Mouse (Mus musculus) midbrain, embryonic 11.5 days (tissue): ENCODE measurements around the gene Cnfn. TPM values are rescaled to one million over a fixed set of nuclear protein-coding genes. Genes with fewer than 3 reads are reported as not detected.

Experiments
- ATAC-seq: fragments of 200-750 bp; cut with Nextera tagmentation; 2 replicates; pipeline ENCODE4 v1.8.0; 2017; ENCODE audit warnings: moderate TSS enrichment, moderate library complexity; ENCODE audit not compliant: low FRiP score
- DNase-seq: peaks from one replicate; pipeline ENCODE4 v3.0.0; 2015; ENCODE audit warnings: low spot score; ENCODE audit errors: missing footprints
- H3K27ac ChIP-seq: fragments of 300-500 bp; sonication (generic); 2 replicates; pipeline ENCODE4 v1.5.1; 2014; ENCODE audit warnings: low read depth, low read length
- H3K27me3 ChIP-seq: fragments of 300-500 bp; sonication (generic); 2 replicates; pipeline ENCODE4 v1.6.1; 2014; ENCODE audit warnings: mild to moderate bottlenecking, low read length, moderate library complexity, mixed read lengths; ENCODE audit not compliant: control insufficient read depth, insufficient read depth
- H3K36me3 ChIP-seq: fragments of 300-500 bp; sonication (generic); 2 replicates; pipeline ENCODE4 v1.6.1; 2014; ENCODE audit warnings: mild to moderate bottlenecking, low read length, moderate library complexity, mixed read lengths; ENCODE audit not compliant: control insufficient read depth, insufficient read depth
- H3K4me1 ChIP-seq: fragments of 300-500 bp; sonication (generic); 2 replicates; pipeline ENCODE4 v1.6.1; 2014; ENCODE audit warnings: low read length; ENCODE audit not compliant: control insufficient read depth, insufficient read depth
- H3K4me2 ChIP-seq: fragments of 300-500 bp; sonication (generic); 2 replicates; pipeline ENCODE4 v1.6.1; 2014; ENCODE audit warnings: mild to moderate bottlenecking, moderate library complexity
- H3K4me3 ChIP-seq: fragments of 300-500 bp; sonication (generic); 2 replicates; pipeline ENCODE4 v1.5.1; 2014; ENCODE audit warnings: low read depth, low read length
- H3K9ac ChIP-seq: fragments of 300-500 bp; sonication (generic); 2 replicates; pipeline ENCODE4 v1.6.1; 2014; ENCODE audit warnings: low read length
- H3K9me3 ChIP-seq: fragments of 300-500 bp; sonication (generic); 2 replicates; pipeline ENCODE4 v1.6.1; 2016; ENCODE audit warnings: low read length; ENCODE audit not compliant: control insufficient read depth
- WGBS: fragments of 180-500 bp; shearing (Covaris S2); extraction: QIAGEN DNeasy Blood & Tissue Kit; methylation state at CpG from one replicate; pipeline ENCODE4 v1.1.7; 2014; 5-methylcytosine and 5-hydroxymethylcytosine counted together
- polyA plus RNA-seq: library from polyadenylated mRNA; unstranded; fragments of >200 nt; fragmentation: Nextera tagmentation; extraction: Ambion mirVana; gene quantifications from 2 replicates; pipeline ENCODE4 v1.2.1, GENCODE M21; 2014

Gene Cnfn
- polyA plus RNA-seq, 1 experiment from 2014 or later = not detected

- Histone ChIP-seq H3K4me2 (no peak overlapping the region), H3K4me1 (peaks cover 6% of the 10 kb centered on the region; the same call in 1 of the 2 replicates), H3K36me3 (no peaks in the 10 kb centered on the region), H3K27me3 (peaks cover 7% of the 10 kb centered on the region; the same call in 1 of the 2 replicates), H3K27ac (no peak overlapping the region), H3K4me3 (no peak overlapping the region), H3K9me3 (no peaks in the 10 kb centered on the region), H3K9ac (no peak overlapping the region)
- 93% methylated on average over 9 of the region's 9 CpGs for WGBS
- ATAC-seq (no peak), DNase-seq (peak; percentile 45)
Measured at GRCm38 (mm10) chr7:25384818-25385217, 15.3 kb upstream of the Cnfn start.

- Histone ChIP-seq H3K36me3 (no peaks in the 10 kb centered on the region), H3K4me2 (no peak overlapping the region), H3K4me1 (peaks cover 7% of the 10 kb centered on the region; the same call in 1 of the 2 replicates), H3K9ac (no peak overlapping the region), H3K27me3 (peaks cover 7% of the 10 kb centered on the region; the same call in 1 of the 2 replicates), H3K9me3 (no peaks in the 10 kb centered on the region), H3K4me3 (no peak overlapping the region), H3K27ac (no peak overlapping the region)
- WGBS = 91% methylated on average over 13 of the region's 13 CpGs
- ATAC-seq (no peak), DNase-seq (no peak)
Measured at GRCm38 (mm10) chr7:25384318-25384717, 14.8 kb upstream of the Cnfn start.

DNA sequence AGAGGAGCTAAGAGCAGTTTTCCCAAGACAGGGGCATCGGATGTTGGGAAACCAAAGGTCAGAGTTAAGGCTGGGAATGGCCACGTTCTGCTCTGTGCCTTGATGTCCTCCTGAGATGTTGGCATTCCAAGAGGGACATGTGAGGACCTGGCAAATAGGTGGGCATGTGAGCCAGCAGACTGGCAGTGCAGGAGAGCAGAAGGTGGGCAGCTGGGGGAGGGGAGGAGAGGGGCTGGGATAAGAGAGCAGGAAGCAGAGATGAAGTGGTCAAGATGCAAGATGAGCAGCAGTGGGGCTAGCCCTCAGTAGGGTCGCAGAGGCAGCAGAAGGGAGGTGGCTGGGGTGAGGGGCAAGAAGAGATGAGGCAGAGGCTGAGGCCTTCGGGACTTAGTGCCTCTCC, 14.4 kb upstream of the Cnfn start:
- Histone ChIP-seq H3K4me1 (peaks cover 7% of the 10 kb centered on the region; the same call in 1 of the 2 replicates), H3K4me3 (no peak overlapping the region), H3K27me3 (peaks cover 7% of the 10 kb centered on the region; the same call in 1 of the 2 replicates), H3K9ac (no peak overlapping the region), H3K9me3 (no peaks in the 10 kb centered on the region), H3K4me2 (no peak overlapping the region), H3K36me3 (no peaks in the 10 kb centered on the region), H3K27ac (no peak overlapping the region)
- 80% methylated on average over 4 of the region's 4 CpGs for WGBS
- ATAC-seq (no peak), DNase-seq (no peak)

GRCm38 (mm10) chr7:25383385-25383784, 13.9 kb upstream of the Cnfn start:
- no peaks in the 10 kb centered on the region for H3K36me3 ChIP-seq
- no peak overlapping the region for H3K27ac ChIP-seq
- H3K4me3 ChIP-seq = no peak overlapping the region
- H3K9me3 ChIP-seq = no peaks in the 10 kb centered on the region
- WGBS = 87% methylated on average over 7 of the region's 7 CpGs
- no peak overlapping the region for H3K4me2 ChIP-seq
- no peak for DNase-seq
- peaks cover 7% of the 10 kb centered on the region; the same call in 1 of the 2 replicates for H3K4me1 ChIP-seq
- no peak for ATAC-seq
- no peak overlapping the region for H3K9ac ChIP-seq
- peaks cover 7% of the 10 kb centered on the region; the same call in 1 of the 2 replicates for H3K27me3 ChIP-seq

DNA sequence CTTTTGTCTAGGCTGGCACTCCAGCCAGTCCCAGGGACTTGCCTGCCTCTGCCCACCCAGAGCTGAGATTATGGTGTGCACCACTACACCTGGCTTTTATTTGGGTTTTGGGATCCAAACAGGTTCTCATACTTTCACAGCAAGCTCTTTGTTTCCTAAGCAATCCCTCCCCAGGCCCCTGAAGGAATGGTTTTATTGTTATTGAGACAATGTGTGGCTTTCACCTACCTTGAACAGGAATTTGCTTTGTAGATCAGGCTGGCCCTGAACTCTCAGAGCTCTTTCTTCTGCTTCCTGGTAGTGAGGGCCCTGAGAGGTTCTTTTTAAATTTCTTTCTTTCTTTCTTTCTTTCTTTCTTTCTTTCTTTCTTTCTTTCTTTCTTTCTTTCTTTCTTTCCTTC, 13.0 kb upstream of the Cnfn start:
- H3K4me3 ChIP-seq = no peak overlapping the region
- H3K9me3 ChIP-seq = no peaks in the 10 kb centered on the region
- H3K27me3 ChIP-seq = peaks cover 7% of the 10 kb centered on the region; the same call in 1 of the 2 replicates
- no peak for ATAC-seq
- no peak overlapping the region for H3K9ac ChIP-seq
- DNase-seq = no peak
- no peak overlapping the region for H3K27ac ChIP-seq
- no peaks in the 10 kb centered on the region for H3K36me3 ChIP-seq
- H3K4me1 ChIP-seq = peaks cover 7% of the 10 kb centered on the region; the same call in 1 of the 2 replicates
- no peak overlapping the region for H3K4me2 ChIP-seq

DNA sequence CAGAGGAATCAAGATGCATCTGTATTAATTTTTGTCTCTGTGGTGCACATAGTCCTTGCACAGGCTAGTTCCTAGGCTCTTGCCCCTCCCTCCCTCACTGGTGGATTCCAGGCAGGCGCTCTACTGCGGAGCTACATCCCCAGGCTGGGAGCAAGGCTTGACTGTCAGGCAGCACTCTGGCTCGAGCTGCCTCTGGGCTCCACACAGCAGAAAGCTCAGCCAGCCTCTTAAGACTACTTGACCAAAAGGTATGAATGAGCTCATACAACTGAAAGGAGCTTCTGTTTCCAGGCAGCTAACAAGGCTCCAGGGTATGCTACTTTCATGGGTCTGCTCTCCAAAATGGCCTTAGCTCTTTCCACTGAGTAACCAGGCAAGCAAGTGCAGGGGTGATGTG, 11.8 kb upstream of the Cnfn start:
- DNase-seq (peak; percentile 70), ATAC-seq (no peak)
- H3K4me1 ChIP-seq = peaks cover 7% of the 10 kb centered on the region; the same call in 1 of the 2 replicates
- 48% methylated on average over 3 of the region's 3 CpGs for WGBS
- H3K27me3 ChIP-seq = peaks cover 8% of the 10 kb centered on the region; the same call in 1 of the 2 replicates
- no peak overlapping the region for H3K4me2 ChIP-seq
- H3K9me3 ChIP-seq = no peaks in the 10 kb centered on the region
- H3K4me3 ChIP-seq = no peak overlapping the region
- H3K27ac ChIP-seq = no peak overlapping the region
- H3K36me3 ChIP-seq = no peaks in the 10 kb centered on the region
- H3K9ac ChIP-seq = no peak overlapping the region

GRCm38 (mm10) chr7:25380392-25381283, 11.1 kb upstream of the Cnfn start:
- peaks cover 7% of the 10 kb centered on the region; the same call in 1 of the 2 replicates for H3K4me1 ChIP-seq
- 47% methylated on average over 18 of the region's 18 CpGs for WGBS
- DNase-seq = peak; percentile 88

DNA sequence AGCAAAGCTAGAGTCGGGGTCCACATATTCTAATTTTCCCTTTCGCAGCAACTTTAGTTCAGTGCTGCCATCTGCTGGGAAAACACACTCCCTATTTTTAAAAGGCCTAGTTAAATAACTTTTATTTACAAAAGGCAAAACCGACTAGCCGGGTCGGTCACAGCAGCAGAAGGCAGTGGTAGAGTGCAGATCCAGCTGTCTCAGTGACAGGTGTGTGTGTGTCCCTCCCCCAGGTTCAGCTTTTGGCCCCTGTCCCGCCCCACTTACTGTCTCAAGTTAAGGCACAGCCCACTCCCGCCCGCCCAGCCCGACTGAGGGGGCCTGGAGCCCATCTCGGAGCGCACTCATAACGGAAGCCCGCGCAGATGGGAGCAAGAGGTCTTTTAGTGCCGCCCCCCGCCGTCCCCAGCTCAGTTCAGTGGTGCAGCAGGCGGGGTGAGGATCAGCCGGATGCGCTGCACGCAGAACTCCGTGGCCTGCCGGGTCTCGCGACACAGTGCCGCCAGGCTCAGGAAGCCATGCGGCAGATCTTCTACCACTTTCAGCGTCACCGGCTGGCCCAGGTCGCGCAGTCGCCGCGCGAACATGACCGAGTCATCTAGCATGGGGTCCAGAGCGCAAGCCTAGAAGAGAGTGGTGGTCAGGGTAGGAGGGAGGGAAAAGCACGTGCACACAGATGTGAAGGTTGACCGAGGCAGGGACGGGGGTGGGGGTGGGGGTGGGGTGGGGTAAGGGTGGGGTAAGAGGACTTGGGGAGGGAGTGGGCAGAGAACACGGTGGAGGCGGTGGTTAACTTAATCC, 10.2 kb upstream of the Cnfn start:
- ATAC-seq (peak; percentile 75), DNase-seq (peak; percentile 96)
- H3K9ac ChIP-seq = peak overlapping the region; percentile 70
- peaks cover 7% of the 10 kb centered on the region; the same call in 1 of the 2 replicates for H3K4me1 ChIP-seq
- WGBS = 1% methylated on average over 42 of the region's 42 CpGs
- peak overlapping the region; percentile 37 for H3K4me3 ChIP-seq
- no peaks in the 10 kb centered on the region for H3K9me3 ChIP-seq
- H3K27ac ChIP-seq = no peak overlapping the region
- H3K36me3 ChIP-seq = no peaks in the 10 kb centered on the region
- H3K27me3 ChIP-seq = peaks cover 8% of the 10 kb centered on the region; the same call in 1 of the 2 replicates
- H3K4me2 ChIP-seq = peak overlapping the region; percentile 79

More at GRCm38 (mm10) chr7:25380392-25381283, 11.1 kb upstream of the Cnfn start:
- no peak overlapping the region for H3K4me3 ChIP-seq
- H3K9me3 ChIP-seq = no peaks in the 10 kb centered on the region
- 0 out of 2 replicates have a peak, but pooled peaks have one; percentile 10 for ATAC-seq
- peak overlapping the region; percentile 79 for H3K4me2 ChIP-seq
- no peaks in the 10 kb centered on the region for H3K36me3 ChIP-seq
- no peak overlapping the region for H3K27ac ChIP-seq
- H3K27me3 ChIP-seq = peaks cover 8% of the 10 kb centered on the region; the same call in 1 of the 2 replicates
- H3K9ac ChIP-seq = no peak overlapping the region
